Mouse (Mus musculus): ENCODE measurements at regions not wholly inside any gene's neighbourhood (a gene's known extent, or its start where the extent isn't known, plus 50 kb on each side); places are given as distances from the start of the nearest gene placed in this dataset.
"Not testable (repeated sequence)": the region's sequence is repeated elsewhere in the genome, so short reads cannot be mapped to it uniquely, and the experiment has no call there.

GRCm38 (mm10) chr13:41918525-41918924, 71.0 kb upstream of the Adtrp start:
- Histone ChIP-seq H3K4me3 (replicated peaks in 1 of 3; ENCODE audit: low read depth in 2 of 3, low read length in 2 of 3, poor library complexity in 1 of 3) (no peak overlapping the region), H3K36me3 (replicated peaks in 1 of 2; ENCODE audit: control insufficient read depth in 1 of 2, insufficient read depth in 1 of 2, low read length in 1 of 2) (no peaks in the 10 kb centered on the region), H3K4me2 (ENCODE audit: insufficient read depth, low read depth, poor library complexity, severe bottlenecking) (no peak overlapping the region), H3K27ac (ENCODE audit: insufficient read depth, low read depth) (no peak overlapping the region), H3K9ac (ENCODE audit: insufficient read depth, low read depth) (no peak overlapping the region), H3K27me3 (replicated peaks) (no peaks in the 10 kb centered on the region), H3K79me2 (replicated peaks; ENCODE audit: control insufficient read depth, extremely low read depth, insufficient read depth, poor library complexity, severe bottlenecking) (no peaks in the 10 kb centered on the region), H3K4me1 (ENCODE audit: control insufficient read depth in 1 of 2, insufficient read depth in 2 of 2) (no peaks in the 10 kb centered on the region; a peak in 1 of 4 replicates), H3K9me3 (replicated peaks; ENCODE audit: low read length) (peaks cover 10% of the 10 kb centered on the region)
- DNase-seq (ENCODE audit: extremely low read depth): no peak
- dilution Hi-C loops (cut with MboI; ENCODE audit: extremely low pct_ligation_motif_present, extremely low pct_unique_long_range_greater_than_20kb, low sequenced_read_pairs): no loop called here
- TF ChIP-seq BHLHE40 (IDR thresholded peaks at IDR 0.05; ENCODE audit: low read depth, low read length): no peak
- TF ChIP-seq USF2 (conservative IDR thresholded peaks at IDR 0.05; ENCODE audit: low read depth, low read length): no peak
- TF ChIP-seq ZMIZ1 (IDR thresholded peaks at IDR 0.05; ENCODE audit: low read depth, low read length): no peak
- no peak for TF ChIP-seq MAZ (IDR thresholded peaks at IDR 0.05; ENCODE audit: low read depth, low read length)
- TF ChIP-seq IRF4 (IDR thresholded peaks at IDR 0.05; ENCODE audit: low read depth, low read length): no peak
- TF ChIP-seq JUN (IDR thresholded peaks at IDR 0.05; ENCODE audit: insufficient read depth, low read depth, low read length): no peak
- TF ChIP-seq UBTF (IDR thresholded peaks at IDR 0.05; ENCODE audit: low read depth, low read length): no peak
- TF ChIP-seq HCFC1 (IDR thresholded peaks at IDR 0.05; ENCODE audit: low read depth, low read length): no peak
- TF ChIP-seq ZNF384 (IDR thresholded peaks at IDR 0.05; ENCODE audit: low read depth, low read length): no peak
- no peak for TF ChIP-seq E2F4 (IDR thresholded peaks at IDR 0.05; ENCODE audit: insufficient replicate concordance, low read depth, low read length)
- TF ChIP-seq ZKSCAN1 (IDR thresholded peaks at IDR 0.05; ENCODE audit: borderline replicate concordance, low read depth, low read length): no peak
- in situ Hi-C loops (cut with MboI; ENCODE audit: low pct_ligation_motif_present, low pct_unique_long_range_greater_than_20kb, low sequenced_read_pairs): loop anchor here (10.0 kb wide), 1 partner anchor 126 kb away; no protein-coding TSS in a partner anchor

- in situ Hi-C loops (cut with MboI; ENCODE audit: low pct_ligation_motif_present, low pct_unique_long_range_greater_than_20kb, low sequenced_read_pairs): loop anchor here (10.0 kb wide), 1 partner anchor 129 kb away; no protein-coding TSS in a partner anchor
- H3K36me3 ChIP-seq (replicated peaks in 1 of 2; ENCODE audit: control insufficient read depth in 1 of 2, insufficient read depth in 1 of 2, low read length in 1 of 2); H3K4me3 ChIP-seq (replicated peaks in 1 of 3; ENCODE audit: low read depth in 2 of 3, low read length in 2 of 3, poor library complexity in 1 of 3); dilution Hi-C loops (cut with MboI; ENCODE audit: extremely low pct_ligation_motif_present, extremely low pct_unique_long_range_greater_than_20kb, low sequenced_read_pairs); H3K9me3 ChIP-seq (replicated peaks; ENCODE audit: low read length); H3K27ac ChIP-seq (ENCODE audit: insufficient read depth, low read depth); DNase-seq (ENCODE audit: extremely low read depth); H3K27me3 ChIP-seq (replicated peaks); H3K4me1 ChIP-seq (ENCODE audit: control insufficient read depth in 1 of 2, insufficient read depth in 2 of 2); H3K9ac ChIP-seq (ENCODE audit: insufficient read depth, low read depth); H3K4me2 ChIP-seq (ENCODE audit: insufficient read depth, low read depth, poor library complexity, severe bottlenecking); H3K79me2 ChIP-seq (replicated peaks; ENCODE audit: control insufficient read depth, extremely low read depth, insufficient read depth, poor library complexity, severe bottlenecking): not testable (repeated sequence)
Observed at GRCm38 (mm10) chr13:41915816-41916215, 68.3 kb upstream of the Adtrp start.

GRCm38 (mm10) chr13:41910736-41911135, 63.3 kb upstream of the Adtrp start:
- DNase-seq (ENCODE audit: extremely low read depth): no peak
- dilution Hi-C loops (cut with MboI; ENCODE audit: extremely low pct_ligation_motif_present, extremely low pct_unique_long_range_greater_than_20kb, low sequenced_read_pairs): no loop called here

More at GRCm38 (mm10) chr13:41910736-41911135, 63.3 kb upstream of the Adtrp start:
- in situ Hi-C loops (cut with MboI; ENCODE audit: low pct_ligation_motif_present, low pct_unique_long_range_greater_than_20kb, low sequenced_read_pairs): loop anchor here (10.0 kb wide), 1 partner anchor 134 kb away; no protein-coding TSS in a partner anchor
- TF ChIP-seq ZNF384 (IDR thresholded peaks at IDR 0.05; ENCODE audit: low read depth, low read length) (no peak), POLR2AphosphoS2 (IDR thresholded peaks at IDR 0.05; ENCODE audit: low read depth, low read length) (no peak), MEF2A (IDR thresholded peaks at IDR 0.05; ENCODE audit: borderline replicate concordance, low read depth, low read length) (no peak), KAT2A (IDR thresholded peaks at IDR 0.05; ENCODE audit: insufficient replicate concordance, low read length) (no peak), TBP (conservative IDR thresholded peaks at IDR 0.05; ENCODE audit: low read depth, low read length) (no peak), SMC3 (IDR thresholded peaks at IDR 0.05; ENCODE audit: low read depth, low read length) (no peak), USF2 (conservative IDR thresholded peaks at IDR 0.05; ENCODE audit: low read depth, low read length) (no peak), ZKSCAN1 (IDR thresholded peaks at IDR 0.05; ENCODE audit: borderline replicate concordance, low read depth, low read length) (no peak), NRF1 (IDR thresholded peaks at IDR 0.05; ENCODE audit: low read depth, low read length) (no peak), EP300 (IDR thresholded peaks at IDR 0.05; ENCODE audit: low read length) (no peak)
- H3K4me2 ChIP-seq (ENCODE audit: insufficient read depth, low read depth, poor library complexity, severe bottlenecking): no peak overlapping the region
- H3K27me3 ChIP-seq (replicated peaks): no peaks in the 10 kb centered on the region
- H3K4me1 ChIP-seq (ENCODE audit: control insufficient read depth in 1 of 2, insufficient read depth in 2 of 2): peaks cover 4 to 37% of the 10 kb centered on the region in 2 experiments
- H3K9me3 ChIP-seq (replicated peaks; ENCODE audit: low read length): peaks cover 6% of the 10 kb centered on the region
- H3K27ac ChIP-seq (ENCODE audit: insufficient read depth, low read depth): no peak overlapping the region
- peaks cover 0 to 6% of the 10 kb centered on the region in 2 experiments for H3K36me3 ChIP-seq (replicated peaks in 1 of 2; ENCODE audit: control insufficient read depth in 1 of 2, insufficient read depth in 1 of 2, low read length in 1 of 2)
- H3K9ac ChIP-seq (ENCODE audit: insufficient read depth, low read depth): no peak overlapping the region
- no peaks in the 10 kb centered on the region for H3K79me2 ChIP-seq (replicated peaks; ENCODE audit: control insufficient read depth, extremely low read depth, insufficient read depth, poor library complexity, severe bottlenecking)
- no peak overlapping the region for H3K4me3 ChIP-seq (replicated peaks in 1 of 3; ENCODE audit: low read depth in 2 of 3, low read length in 2 of 3, poor library complexity in 1 of 3)
